Mouse (Mus musculus): Measurements from ENCODE around the gene Rps6ka5. TPM values are rescaled to one million over a fixed set of nuclear protein-coding genes. Genes with fewer than 3 reads are reported as not detected.

Rps6ka5 gene
- polyA plus RNA-seq, 1 experiment from 2014 or later: 5.2 TPM

GRCm38 (mm10) chr12:100579221-100579620, 147.6 kb downstream of the Rps6ka5 start:
- no peak for DNase-seq (ENCODE audit: low spot score)
- H3K9me3 ChIP-seq (ENCODE audit: control insufficient read depth, low read length): no peaks in the 10 kb centered on the region
- no peak overlapping the region for H3K4me2 ChIP-seq (ENCODE audit: low read depth, severe bottlenecking)
- 88% methylated on average over 2 of the region's 2 CpGs for WGBS
- ATAC-seq (ENCODE audit: insufficient number of reproducible peaks, low FRiP score, low TSS enrichment, low read depth): no peak
- no peak overlapping the region for H3K9ac ChIP-seq (ENCODE audit: low read length)
- no peak overlapping the region for H3K27ac ChIP-seq (replicated peaks; ENCODE audit: low read depth, low read length)
- no peaks in the 10 kb centered on the region for H3K4me1 ChIP-seq (ENCODE audit: control insufficient read depth, insufficient read depth, low read length)
- no peaks in the 10 kb centered on the region for H3K27me3 ChIP-seq (ENCODE audit: control insufficient read depth, insufficient read depth, low read length)
- H3K4me3 ChIP-seq (ENCODE audit: low read depth, low read length): no peak overlapping the region
- no peaks in the 10 kb centered on the region; the same call in 1 of the 2 replicates for H3K36me3 ChIP-seq (ENCODE audit: control insufficient read depth, insufficient read depth, low read length)

- Histone ChIP-seq H3K27ac (replicated peaks; ENCODE audit: low read depth, low read length) (no peak overlapping the region), H3K27me3 (ENCODE audit: control insufficient read depth, insufficient read depth, low read length) (no peaks in the 10 kb centered on the region), H3K4me3 (ENCODE audit: low read depth, low read length) (no peak overlapping the region), H3K9ac (ENCODE audit: low read length) (no peak overlapping the region), H3K4me2 (ENCODE audit: low read depth, severe bottlenecking) (no peak overlapping the region), H3K9me3 (ENCODE audit: control insufficient read depth, low read length) (no peaks in the 10 kb centered on the region), H3K4me1 (ENCODE audit: control insufficient read depth, insufficient read depth, low read length) (no peaks in the 10 kb centered on the region), H3K36me3 (ENCODE audit: control insufficient read depth, insufficient read depth, low read length) (no peaks in the 10 kb centered on the region; the same call in 1 of the 2 replicates)
- no peak for ATAC-seq (ENCODE audit: insufficient number of reproducible peaks, low FRiP score, low TSS enrichment, low read depth)
- 65% methylated on average over 2 of the region's 2 CpGs for WGBS
- no peak for DNase-seq (ENCODE audit: low spot score)
Observed at GRCm38 (mm10) chr12:100578291-100578690, 148.5 kb downstream of the Rps6ka5 start.

GRCm38 (mm10) chr12:100575739-100576138, 151.0 kb downstream of the Rps6ka5 start:
- no peaks in the 10 kb centered on the region for H3K9me3 ChIP-seq (ENCODE audit: control insufficient read depth, low read length)
- DNase-seq (ENCODE audit: low spot score) (no peak), ATAC-seq (ENCODE audit: insufficient number of reproducible peaks, low FRiP score, low TSS enrichment, low read depth) (no peak)
- H3K36me3 ChIP-seq (ENCODE audit: control insufficient read depth, insufficient read depth, low read length): no peaks in the 10 kb centered on the region; the same call in 1 of the 2 replicates
- no peaks in the 10 kb centered on the region for H3K4me1 ChIP-seq (ENCODE audit: control insufficient read depth, insufficient read depth, low read length)
- H3K9ac ChIP-seq (ENCODE audit: low read length): no peak overlapping the region
- H3K4me2 ChIP-seq (ENCODE audit: low read depth, severe bottlenecking): no peak overlapping the region
- no peaks in the 10 kb centered on the region for H3K27me3 ChIP-seq (ENCODE audit: control insufficient read depth, insufficient read depth, low read length)
- no peak overlapping the region for H3K27ac ChIP-seq (replicated peaks; ENCODE audit: low read depth, low read length)
- H3K4me3 ChIP-seq (ENCODE audit: low read depth, low read length): no peak overlapping the region
- 89% methylated on average over 3 of the region's 3 CpGs for WGBS

- DNase-seq (ENCODE audit: low spot score) (no peak), ATAC-seq (ENCODE audit: insufficient number of reproducible peaks, low FRiP score, low TSS enrichment, low read depth) (no peak)
- Histone ChIP-seq H3K27ac (replicated peaks; ENCODE audit: low read depth, low read length) (no peak overlapping the region), H3K4me1 (ENCODE audit: control insufficient read depth, insufficient read depth, low read length) (no peaks in the 10 kb centered on the region), H3K4me2 (ENCODE audit: low read depth, severe bottlenecking) (no peak overlapping the region), H3K9ac (ENCODE audit: low read length) (no peak overlapping the region), H3K9me3 (ENCODE audit: control insufficient read depth, low read length) (no peaks in the 10 kb centered on the region), H3K4me3 (ENCODE audit: low read depth, low read length) (no peak overlapping the region), H3K27me3 (ENCODE audit: control insufficient read depth, insufficient read depth, low read length) (no peaks in the 10 kb centered on the region), H3K36me3 (ENCODE audit: control insufficient read depth, insufficient read depth, low read length) (no peaks in the 10 kb centered on the region; the same call in 1 of the 2 replicates)
- 82% methylated on average over 12 of the region's 12 CpGs for WGBS
Observed at GRCm38 (mm10) chr12:100570522-100571072, 156.2 kb downstream of the Rps6ka5 start.

GRCm38 (mm10) chr12:100568831-100569230, 158.0 kb downstream of the Rps6ka5 start:
- no peak for ATAC-seq (ENCODE audit: insufficient number of reproducible peaks, low FRiP score, low TSS enrichment, low read depth)
- Histone ChIP-seq H3K27ac (replicated peaks; ENCODE audit: low read depth, low read length) (no peak overlapping the region), H3K9me3 (ENCODE audit: control insufficient read depth, low read length) (no peaks in the 10 kb centered on the region), H3K27me3 (ENCODE audit: control insufficient read depth, insufficient read depth, low read length) (no peaks in the 10 kb centered on the region), H3K4me2 (ENCODE audit: low read depth, severe bottlenecking) (no peak overlapping the region), H3K36me3 (ENCODE audit: control insufficient read depth, insufficient read depth, low read length) (no peaks in the 10 kb centered on the region), H3K9ac (ENCODE audit: low read length) (no peak overlapping the region), H3K4me1 (ENCODE audit: control insufficient read depth, insufficient read depth, low read length) (no peaks in the 10 kb centered on the region), H3K4me3 (ENCODE audit: low read depth, low read length) (no peak overlapping the region)
- 82% methylated on average over 7 of the region's 7 CpGs for WGBS
- no peak for DNase-seq (ENCODE audit: low spot score)

GRCm38 (mm10) chr12:100568105-100568504, 158.7 kb downstream of the Rps6ka5 start:
- DNase-seq (ENCODE audit: low spot score) (no peak), ATAC-seq (ENCODE audit: insufficient number of reproducible peaks, low FRiP score, low TSS enrichment, low read depth) (no peak)
- 83% methylated on average over 6 of the region's 6 CpGs for WGBS
- no peak overlapping the region for H3K9ac ChIP-seq (ENCODE audit: low read length)
- no peak overlapping the region for H3K4me2 ChIP-seq (ENCODE audit: low read depth, severe bottlenecking)
- H3K4me3 ChIP-seq (ENCODE audit: low read depth, low read length): no peak overlapping the region
- no peaks in the 10 kb centered on the region for H3K27me3 ChIP-seq (ENCODE audit: control insufficient read depth, insufficient read depth, low read length)
- H3K27ac ChIP-seq (replicated peaks; ENCODE audit: low read depth, low read length): no peak overlapping the region
- no peaks in the 10 kb centered on the region for H3K4me1 ChIP-seq (ENCODE audit: control insufficient read depth, insufficient read depth, low read length)
- H3K36me3 ChIP-seq (ENCODE audit: control insufficient read depth, insufficient read depth, low read length): no peaks in the 10 kb centered on the region
- no peaks in the 10 kb centered on the region for H3K9me3 ChIP-seq (ENCODE audit: control insufficient read depth, low read length)

- ATAC-seq (ENCODE audit: insufficient number of reproducible peaks, low FRiP score, low TSS enrichment, low read depth): no peak
- WGBS: 86% methylated on average over 3 of the region's 3 CpGs
- H3K9me3 ChIP-seq (ENCODE audit: control insufficient read depth, low read length): no peaks in the 10 kb centered on the region
Observed at GRCm38 (mm10) chr12:100567627-100568026, 159.2 kb downstream of the Rps6ka5 start.

GRCm38 (mm10) chr12:100553675-100554074, 173.1 kb downstream of the Rps6ka5 start:
- no peak for DNase-seq (ENCODE audit: low spot score)
- no peaks in the 10 kb centered on the region for H3K4me1 ChIP-seq (ENCODE audit: control insufficient read depth, insufficient read depth, low read length)
- H3K4me2 ChIP-seq (ENCODE audit: low read depth, severe bottlenecking): no peak overlapping the region
- H3K9ac ChIP-seq (ENCODE audit: low read length): no peak overlapping the region
- no peaks in the 10 kb centered on the region for H3K27me3 ChIP-seq (ENCODE audit: control insufficient read depth, insufficient read depth, low read length)
- no peak overlapping the region for H3K27ac ChIP-seq (replicated peaks; ENCODE audit: low read depth, low read length)
- H3K4me3 ChIP-seq (ENCODE audit: low read depth, low read length): no peak overlapping the region
- WGBS: 87% methylated on average over 6 of the region's 6 CpGs
- no peaks in the 10 kb centered on the region for H3K36me3 ChIP-seq (ENCODE audit: control insufficient read depth, insufficient read depth, low read length)
- ATAC-seq (ENCODE audit: insufficient number of reproducible peaks, low FRiP score, low TSS enrichment, low read depth): no peak
- no peaks in the 10 kb centered on the region for H3K9me3 ChIP-seq (ENCODE audit: control insufficient read depth, low read length)

More at GRCm38 (mm10) chr12:100567627-100568026, 159.2 kb downstream of the Rps6ka5 start:
- no peak for DNase-seq (ENCODE audit: low spot score)
- Histone ChIP-seq H3K9ac (ENCODE audit: low read length) (no peak overlapping the region), H3K4me3 (ENCODE audit: low read depth, low read length) (no peak overlapping the region), H3K36me3 (ENCODE audit: control insufficient read depth, insufficient read depth, low read length) (no peaks in the 10 kb centered on the region), H3K27me3 (ENCODE audit: control insufficient read depth, insufficient read depth, low read length) (no peaks in the 10 kb centered on the region), H3K27ac (replicated peaks; ENCODE audit: low read depth, low read length) (no peak overlapping the region), H3K4me1 (ENCODE audit: control insufficient read depth, insufficient read depth, low read length) (no peaks in the 10 kb centered on the region), H3K4me2 (ENCODE audit: low read depth, severe bottlenecking) (no peak overlapping the region)

- WGBS: 89% methylated on average over 1 of the region's 1 CpGs
- no peak overlapping the region for H3K27ac ChIP-seq (replicated peaks; ENCODE audit: low read depth, low read length)
Observed at GRCm38 (mm10) chr12:100551972-100552371, 174.8 kb downstream of the Rps6ka5 start.

More at GRCm38 (mm10) chr12:100551972-100552371, 174.8 kb downstream of the Rps6ka5 start:
- no peak overlapping the region for H3K4me3 ChIP-seq (ENCODE audit: low read depth, low read length)
- no peaks in the 10 kb centered on the region for H3K4me1 ChIP-seq (ENCODE audit: control insufficient read depth, insufficient read depth, low read length)
- ATAC-seq (ENCODE audit: insufficient number of reproducible peaks, low FRiP score, low TSS enrichment, low read depth) (no peak), DNase-seq (ENCODE audit: low spot score) (no peak)
- no peak overlapping the region for H3K9ac ChIP-seq (ENCODE audit: low read length)
- H3K27me3 ChIP-seq (ENCODE audit: control insufficient read depth, insufficient read depth, low read length): no peaks in the 10 kb centered on the region
- H3K36me3 ChIP-seq (ENCODE audit: control insufficient read depth, insufficient read depth, low read length): no peaks in the 10 kb centered on the region
- no peaks in the 10 kb centered on the region for H3K9me3 ChIP-seq (ENCODE audit: control insufficient read depth, low read length)
- no peak overlapping the region for H3K4me2 ChIP-seq (ENCODE audit: low read depth, severe bottlenecking)
